Mouse (Mus musculus) stomach, postnatal 0 days (tissue): Measurements from ENCODE around the gene Slc3a2. TPM values are rescaled to one million over a fixed set of nuclear protein-coding genes. Genes with fewer than 3 reads are reported as not detected.

ENCODE experiments used
- ATAC-seq: fragments of 200-750 bp; cut with Nextera tagmentation; 2 replicates; pipeline ENCODE4 v1.8.0; 2017; ENCODE audit not compliant: low FRiP score, low TSS enrichment
- DNase-seq: peaks from one replicate; pipeline ENCODE4 v3.0.0-alpha.2; 2016; ENCODE audit warnings: low spot score
- H3K27ac ChIP-seq: fragments of 300-500 bp; sonication (generic); replicated peaks from 2 replicates; pipeline ENCODE4 v1.5.1; 2014; ENCODE audit warnings: mild to moderate bottlenecking, control low read depth
- H3K27me3 ChIP-seq: fragments of 300-500 bp; sonication (generic); 2 replicates; pipeline ENCODE4 v1.6.1; 2014; ENCODE audit warnings: low read length; ENCODE audit not compliant: control insufficient read depth, insufficient read depth
- H3K36me3 ChIP-seq: fragments of 300-500 bp; sonication (generic); 2 replicates; pipeline ENCODE4 v1.6.1; 2014; ENCODE audit warnings: low read length, mixed read lengths; ENCODE audit not compliant: control insufficient read depth, insufficient read depth
- H3K4me1 ChIP-seq: fragments of 300-500 bp; sonication (generic); replicated peaks from 2 replicates; pipeline ENCODE4 v1.6.1; 2014; ENCODE audit warnings: antibody characterized with exemption; ENCODE audit not compliant: control insufficient read depth, insufficient read depth
- H3K4me2 ChIP-seq: fragments of 300-500 bp; sonication (generic); replicated peaks from 2 replicates; pipeline ENCODE4 v1.6.1; 2014; ENCODE audit warnings: low read depth, mild to moderate bottlenecking, control low read depth, moderate library complexity
- H3K4me3 ChIP-seq: fragments of 300-500 bp; sonication (generic); 2 replicates; pipeline ENCODE4 v1.5.1; 2014; ENCODE audit warnings: low read depth, low read length, control low read depth
- H3K9ac ChIP-seq: fragments of 300-500 bp; sonication (generic); 2 replicates; pipeline ENCODE4 v1.6.1; 2014; ENCODE audit warnings: mild to moderate bottlenecking, low read length, control low read depth, mixed read lengths
- H3K9me3 ChIP-seq: fragments of 300-500 bp; sonication (generic); 2 replicates; pipeline ENCODE4 v1.6.1; 2016; ENCODE audit warnings: low read length; ENCODE audit not compliant: control insufficient read depth
- CTCF ChIP-seq: IDR thresholded peaks from 2 replicates; pipeline ENCODE4 v1.5.1; 2016; ENCODE audit warnings: antibody characterized with exemption, low read depth, mild to moderate bottlenecking, moderate library complexity
- EP300 ChIP-seq: optimal IDR thresholded peaks from 2 replicates; pipeline ENCODE3; 2016; ENCODE audit warnings: antibody characterized with exemption
- WGBS: fragments of 180-500 bp; shearing (Covaris S2); extraction: QIAGEN DNeasy Blood & Tissue Kit; methylation state at CpG from one replicate; pipeline ENCODE4 v1.1.7; 2014; 5-methylcytosine and 5-hydroxymethylcytosine counted together
- polyA plus RNA-seq: library from polyadenylated mRNA; unstranded; fragments of >200 nt; fragmentation: Nextera tagmentation; extraction: Ambion mirVana; gene quantifications from 2 replicates; pipeline ENCODE4 v1.2.1, GENCODE M21; 2015

The Slc3a2 gene
- polyA plus RNA-seq, 1 experiment from 2014 or later, result 82.5 TPM

DNA sequence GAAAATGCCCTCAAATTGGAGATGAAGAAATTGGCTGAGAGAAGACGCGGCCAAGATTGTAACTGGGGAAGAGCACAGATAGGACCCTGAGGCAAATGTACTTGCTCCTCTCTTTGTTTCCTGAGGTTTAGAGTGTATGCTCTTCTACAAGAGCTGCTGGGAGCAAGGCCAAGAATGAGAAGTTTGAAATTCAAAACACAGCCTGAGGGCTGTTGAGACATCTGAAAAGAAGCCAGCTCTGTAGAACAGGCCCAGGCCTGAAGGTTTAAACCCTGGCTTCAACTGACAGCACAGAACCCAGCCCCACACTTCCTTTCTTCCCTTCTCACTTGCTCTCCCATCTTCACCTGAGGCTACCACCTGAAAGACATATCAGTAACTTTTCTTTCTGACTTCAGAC lies 13.1 kb downstream of the Slc3a2 start:
- 64% methylated on average over 2 of the region's 2 CpGs for WGBS
- DNase-seq, result no peak
- TF ChIP-seq CTCF (no peak), EP300 (peak; percentile 54)
- no peaks in the 10 kb centered on the region for H3K9me3 ChIP-seq
- ATAC-seq, result no peak
- H3K36me3 ChIP-seq, result peaks cover 25% of the 10 kb centered on the region
- no peaks in the 10 kb centered on the region for H3K27me3 ChIP-seq
- H3K9ac ChIP-seq, result no peak overlapping the region
- H3K4me1 ChIP-seq, result peaks cover 5% of the 10 kb centered on the region; the same call in 1 of the 2 replicates
- no peak overlapping the region for H3K4me3 ChIP-seq
- H3K27ac ChIP-seq, result 0 out of 2 replicates have a peak overlapping the region, but pooled peaks have one; percentile 35
- H3K4me2 ChIP-seq, result peak overlapping the region; percentile 31

GRCm38 (mm10) chr19:8708954-8709353 lies 14.2 kb downstream of the Slc3a2 start:
- no peak for DNase-seq
- Histone ChIP-seq H3K4me2 (no peak overlapping the region), H3K4me3 (no peak overlapping the region), H3K27ac (no peak overlapping the region), H3K27me3 (no peaks in the 10 kb centered on the region), H3K36me3 (peaks cover 25% of the 10 kb centered on the region), H3K9ac (no peak overlapping the region), H3K4me1 (peaks cover 5% of the 10 kb centered on the region; the same call in 1 of the 2 replicates), H3K9me3 (no peaks in the 10 kb centered on the region)
- TF ChIP-seq CTCF (no peak), EP300 (no peak)
- WGBS, result 83% methylated on average over 8 of the region's 8 CpGs
- ATAC-seq, result no peak

DNA sequence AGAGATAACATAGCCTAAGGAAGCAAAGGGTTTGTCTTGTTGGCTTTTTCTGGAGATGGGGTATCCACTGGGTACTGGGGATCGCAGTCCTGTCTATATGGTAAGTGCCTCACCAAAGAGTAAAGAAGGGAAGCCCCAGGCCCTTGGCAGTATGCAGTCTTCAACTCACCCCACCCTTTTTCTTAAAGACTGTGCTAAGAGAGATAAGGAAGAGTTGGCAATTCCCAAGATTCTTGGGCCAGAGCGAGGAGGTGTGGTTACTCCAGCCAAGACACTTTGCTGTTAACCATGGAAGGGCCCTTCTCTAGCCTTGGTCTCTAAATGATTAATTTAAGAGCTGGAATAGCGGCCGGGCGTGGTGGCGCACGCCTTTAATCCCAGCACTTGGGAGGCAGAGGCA lies 16.2 kb downstream of the Slc3a2 start:
- no peaks in the 10 kb centered on the region for H3K27me3 ChIP-seq
- TF ChIP-seq EP300 (no peak), CTCF (no peak)
- peaks cover 25% of the 10 kb centered on the region for H3K36me3 ChIP-seq
- no peak overlapping the region for H3K4me3 ChIP-seq
- H3K27ac ChIP-seq, result no peak overlapping the region
- peaks cover 5% of the 10 kb centered on the region; the same call in 1 of the 2 replicates for H3K4me1 ChIP-seq
- no peak overlapping the region for H3K4me2 ChIP-seq
- no peak for ATAC-seq
- no peak overlapping the region for H3K9ac ChIP-seq
- no peaks in the 10 kb centered on the region for H3K9me3 ChIP-seq
- 89% methylated on average over 7 of the region's 7 CpGs for WGBS
- no peak for DNase-seq

GRCm38 (mm10) chr19:8706132-8706667 lies 17.0 kb downstream of the Slc3a2 start:
- ATAC-seq (0 out of 2 replicates have a peak, but pooled peaks have one; percentile 10), DNase-seq (no peak)
- no peak for TF ChIP-seq EP300
- no peak for TF ChIP-seq CTCF
- Histone ChIP-seq H3K4me3 (no peak overlapping the region), H3K27ac (peak overlapping the region; percentile 61), H3K36me3 (peaks cover 25% of the 10 kb centered on the region), H3K4me2 (no peak overlapping the region), H3K27me3 (no peaks in the 10 kb centered on the region), H3K4me1 (peaks cover 5% of the 10 kb centered on the region; the same call in 1 of the 2 replicates), H3K9ac (no peak overlapping the region), H3K9me3 (no peaks in the 10 kb centered on the region)
- WGBS, result 60% methylated on average over 7 of the region's 7 CpGs

GRCm38 (mm10) chr19:8705026-8705708 lies 18.0 kb downstream of the Slc3a2 start:
- H3K27ac ChIP-seq, result peak overlapping the region; percentile 61
- no peak overlapping the region for H3K4me2 ChIP-seq
- TF ChIP-seq EP300, result no peak
- TF ChIP-seq CTCF, result no peak
- H3K4me3 ChIP-seq, result no peak overlapping the region
- WGBS, result 62% methylated on average over 6 of the region's 6 CpGs
- H3K9me3 ChIP-seq, result no peaks in the 10 kb centered on the region
- DNase-seq (no peak), ATAC-seq (0 out of 2 replicates have a peak, but pooled peaks have one; percentile 44)
- peaks cover 25% of the 10 kb centered on the region for H3K36me3 ChIP-seq
- no peaks in the 10 kb centered on the region for H3K4me1 ChIP-seq
- no peaks in the 10 kb centered on the region for H3K27me3 ChIP-seq
- no peak overlapping the region for H3K9ac ChIP-seq

DNA sequence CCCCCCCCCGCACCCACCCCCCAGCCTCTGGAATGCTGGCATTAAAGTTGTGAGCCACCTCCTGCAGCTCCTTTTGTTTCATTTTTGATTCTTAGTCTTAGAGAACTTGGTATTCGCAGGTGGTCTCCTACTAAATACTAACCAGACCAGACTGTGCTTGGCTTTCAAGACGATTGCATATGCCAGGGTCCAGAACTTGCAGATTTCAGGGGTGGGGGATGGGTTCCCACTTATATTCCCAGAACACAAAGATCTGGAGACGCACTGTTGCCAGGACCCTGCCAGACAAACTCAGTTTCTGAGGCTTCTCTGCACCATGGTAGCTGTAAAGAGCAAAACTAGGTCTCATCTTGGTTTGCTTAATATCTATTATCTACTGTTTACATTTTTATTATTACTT lies 19.6 kb downstream of the Slc3a2 start:
- WGBS, result 64% methylated on average over 3 of the region's 4 CpGs
- Histone ChIP-seq H3K4me3 (no peak overlapping the region), H3K9me3 (no peaks in the 10 kb centered on the region), H3K27me3 (no peaks in the 10 kb centered on the region), H3K4me2 (no peak overlapping the region), H3K36me3 (peaks cover 14% of the 10 kb centered on the region; the same call in 1 of the 2 replicates), H3K9ac (no peak overlapping the region), H3K4me1 (no peaks in the 10 kb centered on the region), H3K27ac (no peak overlapping the region)
- ATAC-seq, result no peak
- TF ChIP-seq CTCF, result no peak
- TF ChIP-seq EP300, result no peak
- no peak for DNase-seq
